15 mouse cellular contexts compared by ENCODE assay signal in the genomic region with DNA sequence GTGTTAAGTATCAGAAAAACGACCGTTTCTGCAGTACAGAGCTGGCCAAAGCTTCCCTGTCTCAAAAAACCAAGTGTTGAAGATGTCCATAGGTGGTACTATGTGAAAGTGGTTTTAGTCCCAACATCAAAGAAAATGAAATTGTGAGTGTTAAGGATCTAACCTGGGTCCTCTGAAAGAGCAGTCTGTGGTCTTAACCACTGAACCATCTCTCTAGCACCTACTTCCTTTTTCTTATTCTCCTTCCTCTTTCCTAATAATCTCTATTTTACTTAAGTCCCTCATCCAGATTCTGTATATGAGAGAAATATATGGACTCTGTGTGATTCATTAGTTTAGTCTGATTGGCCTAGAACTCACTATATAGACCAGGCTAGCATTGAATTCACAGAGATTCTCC.
"Had no signal": no experiment of that assay in that cellular context is flagged by ENCODE, and none has a peak within 500 bp of the region (broad histone marks: within the 10 kb centered on the region; RNA-seq: fewer than 3 reads in every experiment).

No protein-coding gene starts in this region.

- H3K4me3 ChIP-seq: limb, embryonic 15.5 days; liver, embryonic 12.5 days; midbrain, embryonic 10.5 days; neural tube, embryonic 12.5 days had no signal

- H3K9me3 ChIP-seq: limb, embryonic 15.5 days; liver, embryonic 12.5 days; midbrain, embryonic 10.5 days; neural tube, embryonic 12.5 days had no signal

- H3K27ac ChIP-seq: limb, embryonic 15.5 days; liver, embryonic 12.5 days; midbrain, embryonic 10.5 days; neural tube, embryonic 12.5 days; stomach, postnatal 0 days had no signal

- H3K4me1 ChIP-seq: limb, embryonic 15.5 days; liver, embryonic 12.5 days; midbrain, embryonic 10.5 days; neural tube, embryonic 12.5 days had no signal

- H3K27me3 ChIP-seq: limb, embryonic 15.5 days; liver, embryonic 12.5 days; neural tube, embryonic 12.5 days had no signal

- ATAC-seq: liver, embryonic 12.5 days had no signal

- DNase-seq: kidney, adult 2 months; kidney, postnatal 36 days; layer of hippocampus, adult 9-11 months; layer of hippocampus, postnatal 36 days; lung, embryonic 14.5 days; lung, postnatal 10 days; midbrain, embryonic 14.5 days; right cerebral cortex, postnatal 25 days; thymus, adult 18-20 months; thymus, postnatal 14 days had no signal

- H3K9ac ChIP-seq: limb, embryonic 15.5 days; liver, embryonic 12.5 days; lung, embryonic 14.5 days; neural tube, embryonic 12.5 days had no signal

- H3K36me3 ChIP-seq: limb, embryonic 15.5 days; liver, embryonic 12.5 days; midbrain, embryonic 10.5 days; neural tube, embryonic 12.5 days had no signal

- H3K4me2 ChIP-seq: limb, embryonic 15.5 days; liver, embryonic 12.5 days; lung, embryonic 14.5 days; neural tube, embryonic 12.5 days had no signal
